Mouse (Mus musculus) lung, embryonic 16.5 days (tissue): Measurements from ENCODE around the gene Cmtr1. TPM values are rescaled to one million over a fixed set of nuclear protein-coding genes. Genes with fewer than 3 reads are reported as not detected.

Experiments used
- ATAC-seq: fragments of 200-750 bp; cut with Nextera tagmentation; 2 replicates; pipeline ENCODE4 v1.8.0; 2017; ENCODE audit warnings: low read depth, mild to moderate bottlenecking, moderate library complexity
- H3K27ac ChIP-seq: fragments of 300-500 bp; sonication (generic); 2 replicates; pipeline ENCODE4 v1.5.1; 2014; ENCODE audit warnings: mild to moderate bottlenecking, control low read depth, low read length
- H3K27me3 ChIP-seq: fragments of 300-500 bp; sonication (generic); 2 replicates; pipeline ENCODE4 v1.6.1; 2014; ENCODE audit warnings: low read depth, low read length, mixed read lengths; ENCODE audit not compliant: control insufficient read depth, insufficient read depth
- H3K36me3 ChIP-seq: fragments of 300-500 bp; sonication (generic); 2 replicates; pipeline ENCODE4 v1.6.1; 2014; ENCODE audit warnings: low read length; ENCODE audit not compliant: control insufficient read depth, insufficient read depth
- H3K4me1 ChIP-seq: fragments of 300-500 bp; sonication (generic); replicated peaks from 2 replicates; pipeline ENCODE4 v1.6.1; 2014; ENCODE audit warnings: low read length, mixed read lengths; ENCODE audit not compliant: control insufficient read depth, insufficient read depth
- H3K4me2 ChIP-seq: fragments of 300-500 bp; sonication (generic); 2 replicates; pipeline ENCODE4 v1.6.1; 2014; ENCODE audit warnings: low read depth, low read length, control low read depth
- H3K4me3 ChIP-seq: fragments of 300-500 bp; sonication (generic); 2 replicates; pipeline ENCODE4 v1.5.1; 2014; ENCODE audit warnings: mild to moderate bottlenecking, low read length, control low read depth
- H3K9ac ChIP-seq: fragments of 300-500 bp; sonication (generic); 2 replicates; pipeline ENCODE4 v1.6.1; 2014; ENCODE audit warnings: low read length, control low read depth
- H3K9me3 ChIP-seq: fragments of 300-500 bp; sonication (generic); 2 replicates; pipeline ENCODE4 v1.6.1; 2016; ENCODE audit warnings: low read length; ENCODE audit not compliant: control insufficient read depth
- WGBS: fragments of 180-500 bp; shearing (Covaris S2); extraction: QIAGEN DNeasy Blood & Tissue Kit; methylation state at CpG from one replicate; pipeline ENCODE4 v1.1.7; 2014; 5-methylcytosine and 5-hydroxymethylcytosine counted together
- polyA plus RNA-seq: library from polyadenylated mRNA; unstranded; fragments of >200 nt; fragmentation: Nextera tagmentation; extraction: Ambion mirVana; gene quantifications from 2 replicates; pipeline ENCODE4 v1.2.1, GENCODE M21; 2015

Cmtr1 gene
- polyA plus RNA-seq, 1 experiment from 2014 or later = 138 TPM

DNA sequence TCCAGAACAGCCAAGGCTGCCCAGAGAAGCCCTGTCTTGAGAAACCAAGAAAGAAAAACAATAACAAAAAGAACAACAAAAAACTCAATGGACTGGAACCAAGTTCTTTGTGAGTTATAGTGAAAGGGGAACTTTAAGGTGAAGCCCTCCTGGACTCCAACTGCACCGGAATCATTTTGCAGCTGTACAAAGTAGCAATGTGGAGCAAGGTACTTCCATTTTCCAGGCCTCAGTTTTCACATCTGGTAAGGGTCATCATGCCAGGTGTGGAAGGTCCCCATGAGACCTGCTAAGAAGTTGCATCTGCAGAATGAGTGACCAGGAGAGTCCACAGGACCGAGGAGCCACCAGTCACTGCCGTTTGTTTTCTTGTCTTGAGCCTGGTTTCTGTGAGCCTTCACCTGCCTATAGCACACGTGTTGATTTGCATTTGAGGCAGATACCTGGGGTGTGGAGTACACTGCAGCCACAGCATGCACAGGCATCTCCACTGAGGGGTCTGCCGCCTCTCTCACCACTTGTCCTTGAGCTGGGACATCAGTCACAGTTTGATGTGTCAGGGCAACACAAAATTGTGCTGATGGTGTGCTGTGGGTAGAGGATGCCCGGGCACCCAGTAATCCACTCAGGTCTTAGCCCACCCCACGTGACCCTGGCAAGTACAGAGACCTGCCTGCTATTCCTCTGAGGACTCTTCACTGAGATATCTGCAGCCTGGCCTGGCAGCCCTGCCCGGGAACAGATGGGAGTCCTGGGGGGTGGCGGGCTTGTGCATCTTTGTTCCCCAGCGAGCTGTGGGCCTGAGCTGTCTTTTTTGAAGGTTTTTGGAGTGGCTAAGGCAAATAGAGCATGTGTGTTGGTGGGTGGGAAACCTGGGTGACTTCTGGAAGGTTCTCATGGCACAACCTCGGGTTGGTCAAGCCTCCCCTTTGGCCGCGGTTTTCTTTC lies 59.5 kb downstream of the Cmtr1 start:
- H3K27me3 ChIP-seq = no peaks in the 10 kb centered on the region
- H3K4me3 ChIP-seq = no peak overlapping the region
- H3K27ac ChIP-seq = no peak overlapping the region
- no peak for ATAC-seq
- no peak overlapping the region for H3K4me2 ChIP-seq
- H3K9me3 ChIP-seq = no peaks in the 10 kb centered on the region
- H3K36me3 ChIP-seq = no peaks in the 10 kb centered on the region
- H3K9ac ChIP-seq = no peak overlapping the region
- H3K4me1 ChIP-seq = peaks cover 16% of the 10 kb centered on the region
- 74% methylated on average over 13 of the region's 13 CpGs for WGBS

DNA sequence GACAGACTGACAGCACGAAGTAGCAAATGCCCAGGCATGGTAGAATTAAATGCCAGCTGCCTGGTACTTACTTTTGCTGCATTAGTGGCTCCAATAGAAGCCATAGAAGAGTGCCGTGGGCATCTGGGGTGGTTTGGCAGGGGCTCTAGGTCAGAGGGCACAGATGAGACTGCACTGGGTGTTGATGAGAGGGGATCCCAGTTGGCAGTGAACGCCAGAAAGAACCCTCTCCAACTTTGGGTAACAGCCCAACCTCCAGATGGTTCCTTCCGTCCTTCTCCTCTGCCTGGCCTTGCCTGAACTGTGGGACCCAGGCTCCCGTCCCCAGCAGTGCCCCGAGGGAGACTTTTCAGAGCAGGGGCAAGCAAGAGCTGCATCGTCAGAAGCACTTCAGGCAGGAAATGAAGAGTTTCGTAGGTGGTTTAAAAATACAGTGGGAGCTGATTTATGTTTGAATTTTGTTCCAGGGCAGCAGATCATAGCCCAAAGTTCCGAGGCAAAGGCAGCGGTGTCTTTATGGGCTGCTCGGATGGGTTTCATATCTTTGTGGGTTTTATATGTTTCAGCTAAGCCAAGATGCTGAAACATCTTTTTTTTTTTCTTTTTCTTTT lies 60.5 kb downstream of the Cmtr1 start:
- Histone ChIP-seq H3K27me3 (no peaks in the 10 kb centered on the region), H3K27ac (no peak overlapping the region), H3K9me3 (no peaks in the 10 kb centered on the region), H3K9ac (0 out of 2 replicates have a peak overlapping the region, but pooled peaks have one; percentile 36), H3K36me3 (no peaks in the 10 kb centered on the region), H3K4me2 (no peak overlapping the region), H3K4me1 (peaks cover 12% of the 10 kb centered on the region), H3K4me3 (no peak overlapping the region)
- no peak for ATAC-seq
- 48% methylated on average over 11 of the region's 11 CpGs for WGBS

DNA sequence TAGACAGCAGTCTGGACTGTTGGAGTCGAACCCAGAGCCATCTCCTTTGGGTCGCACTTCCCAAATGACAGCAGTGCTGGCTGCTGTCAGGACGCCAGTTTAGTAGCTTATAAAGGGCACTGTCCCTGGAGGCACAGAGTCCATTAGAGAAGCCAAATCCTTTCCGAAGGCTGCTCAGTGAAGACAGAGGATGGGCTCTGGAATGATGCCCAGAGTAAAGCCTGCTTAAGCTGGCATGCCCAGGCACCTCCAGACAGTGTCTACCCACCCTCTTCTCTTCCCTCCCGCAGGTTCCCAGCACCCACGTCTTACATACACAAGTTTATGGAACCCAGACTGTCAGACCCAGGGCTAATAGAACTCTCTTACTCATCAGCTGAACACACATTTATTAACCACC lies 64.2 kb downstream of the Cmtr1 start:
- Histone ChIP-seq H3K36me3 (no peaks in the 10 kb centered on the region), H3K9me3 (no peaks in the 10 kb centered on the region), H3K4me2 (no peak overlapping the region), H3K27ac (no peak overlapping the region), H3K9ac (no peak overlapping the region), H3K27me3 (no peaks in the 10 kb centered on the region), H3K4me1 (peaks cover 2% of the 10 kb centered on the region; the same call in 1 of the 2 replicates), H3K4me3 (no peak overlapping the region)
- 55% methylated on average over 6 of the region's 6 CpGs for WGBS
- no peak for ATAC-seq

DNA sequence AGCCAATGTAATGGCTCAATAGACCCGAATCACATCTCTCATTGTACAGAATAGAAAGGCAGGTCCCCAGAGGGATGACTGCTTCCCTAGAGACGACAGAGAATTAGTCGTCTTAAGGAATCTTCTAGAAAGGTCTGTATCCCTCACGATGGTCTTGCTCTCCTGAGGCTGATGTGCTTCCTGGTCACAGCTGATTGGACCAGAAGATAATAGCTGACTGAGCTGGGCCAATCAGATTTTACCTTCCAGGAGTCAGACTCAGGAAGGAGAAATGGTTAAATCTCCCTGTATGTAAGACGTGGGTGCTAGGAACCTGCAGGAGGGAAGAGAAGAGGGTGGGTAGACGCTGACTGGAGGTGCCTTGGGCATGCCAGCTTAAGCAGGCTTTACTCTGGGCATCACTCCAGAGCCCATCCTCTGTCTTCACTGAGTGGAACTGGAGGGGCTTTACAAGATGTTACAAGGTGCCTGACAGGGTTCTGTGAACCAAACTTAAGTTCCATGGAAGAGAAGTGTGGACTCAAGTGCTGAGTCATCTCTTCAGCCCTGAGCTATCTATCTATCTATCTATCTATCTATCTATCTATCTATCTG lies 64.7 kb downstream of the Cmtr1 start:
- no peaks in the 10 kb centered on the region for H3K9me3 ChIP-seq
- H3K27me3 ChIP-seq = no peaks in the 10 kb centered on the region
- no peaks in the 10 kb centered on the region for H3K36me3 ChIP-seq
- H3K4me3 ChIP-seq = no peak overlapping the region
- H3K4me1 ChIP-seq = peaks cover 2% of the 10 kb centered on the region; the same call in 1 of the 2 replicates
- ATAC-seq = no peak
- no peak overlapping the region for H3K4me2 ChIP-seq
- 63% methylated on average over 6 of the region's 6 CpGs for WGBS
- H3K27ac ChIP-seq = no peak overlapping the region
- H3K9ac ChIP-seq = no peak overlapping the region

DNA sequence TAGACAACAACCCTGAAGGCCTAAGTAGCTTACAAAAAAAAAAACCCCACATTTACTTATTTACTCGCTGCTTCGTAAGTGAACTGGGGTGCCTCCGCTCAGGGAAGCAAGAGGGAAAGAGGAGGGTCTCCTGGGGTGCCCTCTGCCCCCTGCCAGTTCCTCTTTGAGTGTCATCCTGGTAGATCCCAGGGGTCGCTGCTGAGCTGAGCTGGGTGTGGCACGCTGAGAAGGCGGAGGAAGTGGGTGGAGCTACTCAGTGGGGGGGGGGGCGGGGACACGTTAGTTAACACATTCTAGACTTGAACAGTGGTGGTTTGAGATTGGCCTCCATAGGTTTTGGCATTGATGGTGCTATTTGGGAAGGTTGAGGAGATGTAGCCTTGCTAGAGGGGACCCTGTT lies 67.7 kb downstream of the Cmtr1 start:
- WGBS = 34% methylated on average over 7 of the region's 8 CpGs
- H3K36me3 ChIP-seq = no peaks in the 10 kb centered on the region

DNA sequence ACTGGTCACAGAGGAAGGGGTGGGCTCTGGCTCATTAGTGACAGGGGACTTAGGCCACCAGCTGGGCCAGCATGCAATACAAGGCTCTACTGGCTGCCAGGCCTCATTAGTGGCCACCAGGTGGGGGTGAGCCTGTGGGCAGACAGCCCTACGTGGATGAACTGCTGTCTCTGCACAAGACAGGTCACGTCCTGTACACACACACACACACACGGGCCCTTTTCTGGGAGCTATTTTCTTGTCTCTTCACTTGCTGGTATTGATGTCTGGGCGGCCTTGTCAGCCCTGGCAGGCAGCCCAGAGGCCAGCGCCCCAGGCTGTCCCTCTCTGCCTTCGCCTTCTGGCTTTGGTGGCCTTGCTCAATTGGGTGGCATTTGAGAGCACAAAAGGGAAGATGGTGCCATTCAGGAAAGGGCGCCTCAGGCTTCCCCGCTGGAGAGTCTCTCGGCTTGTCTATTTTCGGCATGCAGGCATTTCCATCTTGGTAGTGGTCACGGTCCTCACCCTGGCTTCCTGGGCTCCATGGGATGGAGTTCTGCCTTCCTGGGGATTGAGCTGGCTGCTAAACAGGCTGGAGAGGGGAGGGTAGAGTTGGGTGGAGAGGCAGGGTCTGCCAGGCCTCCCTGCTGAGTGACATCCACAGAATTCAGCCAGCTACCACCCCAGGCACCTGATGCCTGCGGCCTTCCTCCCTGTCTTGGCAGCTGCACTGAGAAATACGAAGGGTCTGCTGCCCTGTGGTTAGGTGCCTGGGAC lies 70.3 kb downstream of the Cmtr1 start:
- no peak overlapping the region for H3K4me2 ChIP-seq
- H3K27ac ChIP-seq = no peak overlapping the region
- H3K9ac ChIP-seq = no peak overlapping the region
- peak; percentile 41 for ATAC-seq
- H3K9me3 ChIP-seq = no peaks in the 10 kb centered on the region
- 54% methylated on average over 13 of the region's 13 CpGs for WGBS
- H3K4me1 ChIP-seq = peaks cover 8% of the 10 kb centered on the region
- H3K4me3 ChIP-seq = no peak overlapping the region
- no peaks in the 10 kb centered on the region for H3K27me3 ChIP-seq
- H3K36me3 ChIP-seq = no peaks in the 10 kb centered on the region

More for the DNA sequence above, 67.7 kb downstream of the Cmtr1 start:
- H3K27ac ChIP-seq = no peak overlapping the region
- peaks cover 8% of the 10 kb centered on the region for H3K4me1 ChIP-seq
- no peaks in the 10 kb centered on the region for H3K9me3 ChIP-seq
- no peak overlapping the region for H3K9ac ChIP-seq
- H3K4me3 ChIP-seq = no peak overlapping the region
- H3K4me2 ChIP-seq = no peak overlapping the region
- no peaks in the 10 kb centered on the region for H3K27me3 ChIP-seq
- no peak for ATAC-seq

DNA sequence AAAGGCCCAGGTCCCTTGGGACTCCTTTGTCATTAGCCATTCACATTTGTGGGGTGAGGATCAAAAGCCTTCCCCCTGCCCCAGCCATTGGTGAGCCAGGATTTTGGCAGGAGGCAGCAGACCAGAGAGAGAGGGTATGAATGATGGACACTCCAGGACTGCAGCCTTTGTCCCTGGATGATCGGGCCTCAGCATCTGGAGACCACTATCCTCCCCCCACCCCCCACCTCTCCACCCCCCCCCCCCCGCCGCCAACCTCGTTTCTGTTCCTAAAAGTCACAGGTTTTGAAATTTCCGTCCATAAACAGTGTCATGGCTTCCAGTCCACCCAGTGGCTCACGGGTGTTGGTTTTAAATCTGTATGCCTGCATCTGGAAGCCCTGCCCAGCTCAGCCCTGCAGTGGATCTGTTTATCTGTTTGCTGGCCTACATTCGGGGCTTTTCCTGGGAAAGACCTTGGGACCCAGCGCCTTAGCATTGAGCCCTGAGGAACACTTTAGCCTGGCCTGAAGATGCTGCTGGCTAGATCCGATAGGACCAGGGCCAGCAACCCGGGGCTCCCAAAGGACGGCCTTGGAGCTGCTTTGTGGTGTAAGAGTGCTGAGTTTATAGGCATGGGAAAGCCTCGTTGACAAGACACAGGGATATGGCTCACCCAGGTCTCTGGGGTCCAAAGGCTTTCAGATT lies 71.0 kb downstream of the Cmtr1 start:
- Histone ChIP-seq H3K27me3 (no peaks in the 10 kb centered on the region), H3K9me3 (no peaks in the 10 kb centered on the region), H3K4me1 (peaks cover 8% of the 10 kb centered on the region), H3K9ac (no peak overlapping the region), H3K4me3 (no peak overlapping the region), H3K4me2 (no peak overlapping the region), H3K27ac (no peak overlapping the region), H3K36me3 (no peaks in the 10 kb centered on the region)
- 52% methylated on average over 12 of the region's 12 CpGs for WGBS
- ATAC-seq = no peak

DNA sequence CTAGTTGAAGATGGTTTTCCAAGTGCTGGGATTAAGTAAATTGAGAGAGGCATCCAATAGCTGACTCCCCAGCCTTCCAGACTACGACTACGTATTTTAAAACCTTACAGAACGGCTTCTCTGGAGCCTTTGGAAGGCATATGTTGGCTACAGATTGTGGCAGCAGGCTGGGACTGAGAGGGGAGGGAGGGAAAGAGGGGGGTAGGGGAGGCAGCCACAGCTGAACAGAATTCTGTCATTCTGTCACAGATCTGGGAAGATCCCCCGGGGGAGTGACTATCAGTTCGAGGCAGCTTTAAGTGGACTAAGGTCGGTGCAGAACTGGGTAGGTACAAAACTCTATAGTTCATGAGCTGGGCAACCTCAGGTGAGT lies 71.5 kb downstream of the Cmtr1 start:
- Histone ChIP-seq H3K4me2 (no peak overlapping the region), H3K27ac (no peak overlapping the region), H3K27me3 (no peaks in the 10 kb centered on the region), H3K9ac (no peak overlapping the region), H3K36me3 (no peaks in the 10 kb centered on the region), H3K4me1 (peaks cover 8% of the 10 kb centered on the region), H3K9me3 (no peaks in the 10 kb centered on the region), H3K4me3 (no peak overlapping the region)
- 61% methylated on average over 6 of the region's 6 CpGs for WGBS
- no peak for ATAC-seq
